Mouse (Mus musculus): ENCODE data around the gene Fgr. TPM values are rescaled to one million over a fixed set of nuclear protein-coding genes. Genes with fewer than 3 reads are reported as not detected.

Gene Fgr
- polyA plus RNA-seq, 1 experiment from 2014 or later = 0.15 TPM

- no peaks in the 10 kb centered on the region for H3K9me3 ChIP-seq (ENCODE audit: control insufficient read depth, low read length)
- no peak for DNase-seq (ENCODE audit: low spot score)
- WGBS = 77% methylated on average over 1 of the region's 1 CpGs
- no peak overlapping the region for H3K4me2 ChIP-seq (replicated peaks; ENCODE audit: low read depth)
- no peak overlapping the region for H3K27ac ChIP-seq (replicated peaks)
- no peak overlapping the region for H3K9ac ChIP-seq (ENCODE audit: low read length)
- no peak overlapping the region for H3K4me3 ChIP-seq (ENCODE audit: low read depth, low read length)
- ATAC-seq (ENCODE audit: low FRiP score, low TSS enrichment) = no peak
- TF ChIP-seq CTCF (IDR thresholded peaks at IDR 0.05; ENCODE audit: low read depth) (no peak), EP300 (optimal IDR thresholded peaks at IDR 0.05) (no peak)
- no peaks in the 10 kb centered on the region for H3K36me3 ChIP-seq (ENCODE audit: control insufficient read depth, insufficient read depth, low read length)
- no peaks in the 10 kb centered on the region for H3K27me3 ChIP-seq (ENCODE audit: control insufficient read depth, insufficient read depth, low read length)
- H3K4me1 ChIP-seq (replicated peaks; ENCODE audit: control insufficient read depth, insufficient read depth) = 0 out of 2 replicates have a peak, but pooled peaks cover 3% of the 10 kb centered on the region
Measured at GRCm38 (mm10) chr4:133035446-133035845, 61.6 kb downstream of the Fgr start.

GRCm38 (mm10) chr4:133035946-133036345 is 62.1 kb downstream of the Fgr start:
- no peak for ATAC-seq (ENCODE audit: low FRiP score, low TSS enrichment)

DNA sequence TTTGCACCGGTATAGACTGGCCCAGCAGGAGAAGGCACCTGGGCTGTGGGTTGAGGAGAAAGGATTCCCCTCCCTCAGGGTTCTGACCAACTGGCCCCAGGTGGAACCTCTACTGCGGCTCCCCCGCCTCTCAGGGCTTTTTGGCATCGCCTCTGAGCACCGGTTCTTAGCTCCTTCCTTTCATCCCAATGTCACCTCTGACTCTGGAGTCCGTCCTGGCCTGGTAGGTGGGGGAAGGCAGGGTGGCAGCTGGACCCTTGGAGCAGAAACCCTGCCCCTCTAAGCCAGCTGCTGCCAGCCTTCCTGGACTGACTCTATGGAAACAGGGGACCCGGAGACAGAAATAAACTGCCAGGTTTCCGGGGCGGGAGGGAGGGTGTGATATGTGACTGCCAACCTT is 63.4 kb downstream of the Fgr start:
- WGBS = 51% methylated on average over 9 of the region's 9 CpGs
- ATAC-seq (ENCODE audit: low FRiP score, low TSS enrichment) (no peak), DNase-seq (ENCODE audit: low spot score) (no peak)
- H3K9ac ChIP-seq (ENCODE audit: low read length) = no peak overlapping the region
- no peak overlapping the region for H3K4me2 ChIP-seq (replicated peaks; ENCODE audit: low read depth)
- H3K4me1 ChIP-seq (replicated peaks; ENCODE audit: control insufficient read depth, insufficient read depth) = peaks cover 6% of the 10 kb centered on the region; the same call in 1 of the 2 replicates
- no peak overlapping the region for H3K27ac ChIP-seq (replicated peaks)
- H3K27me3 ChIP-seq (ENCODE audit: control insufficient read depth, insufficient read depth, low read length) = no peaks in the 10 kb centered on the region
- H3K4me3 ChIP-seq (ENCODE audit: low read depth, low read length) = no peak overlapping the region
- no peaks in the 10 kb centered on the region for H3K9me3 ChIP-seq (ENCODE audit: control insufficient read depth, low read length)
- TF ChIP-seq CTCF (IDR thresholded peaks at IDR 0.05; ENCODE audit: low read depth) = no peak
- no peak for TF ChIP-seq EP300 (optimal IDR thresholded peaks at IDR 0.05)
- no peaks in the 10 kb centered on the region for H3K36me3 ChIP-seq (ENCODE audit: control insufficient read depth, insufficient read depth, low read length)

More at GRCm38 (mm10) chr4:133035946-133036345, 62.1 kb downstream of the Fgr start:
- 59% methylated on average over 3 of the region's 3 CpGs for WGBS
- H3K9ac ChIP-seq (ENCODE audit: low read length) = no peak overlapping the region
- H3K9me3 ChIP-seq (ENCODE audit: control insufficient read depth, low read length) = no peaks in the 10 kb centered on the region
- no peak overlapping the region for H3K27ac ChIP-seq (replicated peaks)
- H3K4me1 ChIP-seq (replicated peaks; ENCODE audit: control insufficient read depth, insufficient read depth) = 0 out of 2 replicates have a peak, but pooled peaks cover 3% of the 10 kb centered on the region
- H3K4me2 ChIP-seq (replicated peaks; ENCODE audit: low read depth) = no peak overlapping the region
- no peak for TF ChIP-seq EP300 (optimal IDR thresholded peaks at IDR 0.05)
- no peak for TF ChIP-seq CTCF (IDR thresholded peaks at IDR 0.05; ENCODE audit: low read depth)
- no peak for DNase-seq (ENCODE audit: low spot score)
- H3K4me3 ChIP-seq (ENCODE audit: low read depth, low read length) = no peak overlapping the region
- no peaks in the 10 kb centered on the region for H3K36me3 ChIP-seq (ENCODE audit: control insufficient read depth, insufficient read depth, low read length)
- no peaks in the 10 kb centered on the region for H3K27me3 ChIP-seq (ENCODE audit: control insufficient read depth, insufficient read depth, low read length)

DNA sequence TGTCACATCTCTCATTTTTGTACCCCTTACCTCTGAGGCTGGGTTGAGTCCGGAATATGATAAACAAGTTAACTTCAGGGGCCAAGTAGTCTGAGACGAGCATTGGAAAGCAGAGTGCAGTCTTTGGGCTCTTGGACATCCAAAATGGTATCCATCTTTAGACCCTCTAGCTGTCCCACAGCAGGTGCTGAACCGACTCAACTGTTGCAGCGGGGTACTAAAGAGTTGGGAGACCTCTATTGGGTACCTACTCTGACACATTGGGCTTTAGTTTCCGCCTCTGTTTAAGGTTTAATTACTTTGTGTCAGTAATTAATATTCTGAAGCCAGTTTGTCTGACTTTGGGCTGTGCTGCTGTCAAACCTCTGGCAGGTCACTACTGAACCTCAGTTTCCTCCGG is 63.9 kb downstream of the Fgr start:
- H3K9me3 ChIP-seq (ENCODE audit: control insufficient read depth, low read length) = no peaks in the 10 kb centered on the region
- H3K4me3 ChIP-seq (ENCODE audit: low read depth, low read length) = no peak overlapping the region
- WGBS = 43% methylated on average over 6 of the region's 6 CpGs
- no peaks in the 10 kb centered on the region for H3K36me3 ChIP-seq (ENCODE audit: control insufficient read depth, insufficient read depth, low read length)
- TF ChIP-seq CTCF (IDR thresholded peaks at IDR 0.05; ENCODE audit: low read depth) = no peak
- TF ChIP-seq EP300 (optimal IDR thresholded peaks at IDR 0.05) = no peak
- H3K4me1 ChIP-seq (replicated peaks; ENCODE audit: control insufficient read depth, insufficient read depth) = peaks cover 10% of the 10 kb centered on the region
- H3K4me2 ChIP-seq (replicated peaks; ENCODE audit: low read depth) = peak overlapping the region; percentile 100; the same call in 1 of the 2 replicates
- H3K27me3 ChIP-seq (ENCODE audit: control insufficient read depth, insufficient read depth, low read length) = no peaks in the 10 kb centered on the region
- DNase-seq (ENCODE audit: low spot score) (no peak), ATAC-seq (ENCODE audit: low FRiP score, low TSS enrichment) (no peak)
- no peak overlapping the region for H3K27ac ChIP-seq (replicated peaks)
- H3K9ac ChIP-seq (ENCODE audit: low read length) = no peak overlapping the region

DNA sequence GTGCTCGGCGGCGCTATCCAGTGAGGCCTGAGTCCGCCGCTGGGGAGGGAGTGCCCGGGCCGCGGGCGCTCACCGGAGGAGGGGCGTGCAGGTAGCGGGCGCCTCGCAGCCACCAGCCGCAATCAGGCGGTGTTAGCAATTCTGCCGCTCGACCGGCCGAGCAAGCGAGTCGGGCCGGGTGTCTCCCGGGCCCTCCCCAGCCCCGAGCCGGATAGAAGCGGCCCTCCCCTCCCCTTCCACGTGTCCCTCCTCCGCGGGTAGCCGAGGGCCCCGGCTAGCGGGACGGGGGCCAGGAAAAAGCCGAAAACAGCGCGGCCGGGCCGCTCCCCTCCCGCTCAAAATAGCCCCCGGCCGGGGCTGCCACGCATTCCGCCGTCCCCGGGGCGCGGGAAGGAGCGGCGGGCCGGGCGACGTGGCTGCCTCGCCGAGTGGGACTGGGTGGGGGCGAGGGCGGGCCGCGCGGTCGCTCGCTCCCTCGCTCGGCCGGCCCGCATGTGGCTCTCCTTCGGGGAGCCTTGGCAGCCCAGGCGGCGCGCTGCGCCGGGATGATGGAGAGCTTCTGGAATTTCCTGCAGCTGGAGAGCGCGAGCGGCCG is 64.7 kb downstream of the Fgr start:
- ATAC-seq (ENCODE audit: low FRiP score, low TSS enrichment) (peak; percentile 75), DNase-seq (ENCODE audit: low spot score) (peak; percentile 80)
- TF ChIP-seq CTCF (IDR thresholded peaks at IDR 0.05; ENCODE audit: low read depth) (no peak), EP300 (optimal IDR thresholded peaks at IDR 0.05) (no peak)
- Histone ChIP-seq H3K36me3 (ENCODE audit: control insufficient read depth, insufficient read depth, low read length) (no peaks in the 10 kb centered on the region), H3K9ac (ENCODE audit: low read length) (peak overlapping the region; percentile 75), H3K4me1 (replicated peaks; ENCODE audit: control insufficient read depth, insufficient read depth) (peaks cover 17% of the 10 kb centered on the region), H3K27me3 (ENCODE audit: control insufficient read depth, insufficient read depth, low read length) (no peaks in the 10 kb centered on the region), H3K27ac (replicated peaks) (peak overlapping the region; percentile 86), H3K9me3 (ENCODE audit: control insufficient read depth, low read length) (no peaks in the 10 kb centered on the region), H3K4me3 (ENCODE audit: low read depth, low read length) (peak overlapping the region; percentile 60), H3K4me2 (replicated peaks; ENCODE audit: low read depth) (peak overlapping the region; percentile 100)
- under 1% methylated on average over 38 of the region's 76 CpGs for WGBS

GRCm38 (mm10) chr4:133039116-133039819 is 65.4 kb downstream of the Fgr start:
- H3K27me3 ChIP-seq (ENCODE audit: control insufficient read depth, insufficient read depth, low read length) = no peaks in the 10 kb centered on the region
- H3K4me3 ChIP-seq (ENCODE audit: low read depth, low read length) = peak overlapping the region; percentile 60
- peak overlapping the region; percentile 100 for H3K4me2 ChIP-seq (replicated peaks; ENCODE audit: low read depth)
- no peaks in the 10 kb centered on the region for H3K9me3 ChIP-seq (ENCODE audit: control insufficient read depth, low read length)
- H3K27ac ChIP-seq (replicated peaks) = peak overlapping the region; percentile 86
- ATAC-seq (ENCODE audit: low FRiP score, low TSS enrichment) (0 out of 2 replicates have a peak, but pooled peaks have one; percentile 2), DNase-seq (ENCODE audit: low spot score) (peak; percentile 48)
- no peaks in the 10 kb centered on the region for H3K36me3 ChIP-seq (ENCODE audit: control insufficient read depth, insufficient read depth, low read length)
- peak overlapping the region; percentile 75 for H3K9ac ChIP-seq (ENCODE audit: low read length)
- H3K4me1 ChIP-seq (replicated peaks; ENCODE audit: control insufficient read depth, insufficient read depth) = peaks cover 17% of the 10 kb centered on the region
- 4% methylated on average over 50 of the region's 77 CpGs for WGBS
- TF ChIP-seq EP300 (optimal IDR thresholded peaks at IDR 0.05) = no peak
- no peak for TF ChIP-seq CTCF (IDR thresholded peaks at IDR 0.05; ENCODE audit: low read depth)
